Mouse (Mus musculus) limb, embryonic 13.5 days (tissue): Measurements from ENCODE around the gene Zfp280b. TPM values are rescaled to one million over a fixed set of nuclear protein-coding genes. Genes with fewer than 3 reads are reported as not detected.
"Not testable (repeated sequence)": the region's sequence is repeated elsewhere in the genome, so short reads cannot be mapped to it uniquely, and the experiment has no call there.

Experiments
- ATAC-seq: fragments of 200-750 bp; cut with Nextera tagmentation; 2 replicates; pipeline ENCODE4 v1.8.0; 2017; ENCODE audit warnings: low read depth, moderate number of reproducible peaks, moderate TSS enrichment; ENCODE audit not compliant: low FRiP score
- H3K27ac ChIP-seq: fragments of 300-500 bp; sonication (generic); 2 replicates; pipeline ENCODE4 v1.5.1; 2015; ENCODE audit warnings: inconsistent platforms, mild to moderate bottlenecking, moderate library complexity
- H3K27me3 ChIP-seq: fragments of 300-500 bp; sonication (generic); 2 replicates; pipeline ENCODE4 v1.6.1; 2015; ENCODE audit warnings: mild to moderate bottlenecking, inconsistent platforms
- H3K36me3 ChIP-seq: fragments of 300-500 bp; sonication (generic); 2 replicates; pipeline ENCODE4 v1.6.1; 2015; ENCODE audit warnings: inconsistent platforms, mild to moderate bottlenecking, moderate library complexity
- H3K4me1 ChIP-seq: fragments of 300-500 bp; sonication (generic); 2 replicates; pipeline ENCODE4 v1.6.1; 2015; ENCODE audit warnings: inconsistent platforms
- H3K4me2 ChIP-seq: fragments of 300-500 bp; sonication (generic); replicated peaks from 2 replicates; pipeline ENCODE4 v1.6.1; 2015; ENCODE audit warnings: inconsistent platforms, mild to moderate bottlenecking, moderate library complexity
- H3K4me3 ChIP-seq: fragments of 300-500 bp; sonication (generic); 2 replicates; pipeline ENCODE4 v1.5.1; 2015; ENCODE audit warnings: moderate library complexity, mild to moderate bottlenecking, inconsistent platforms
- H3K9ac ChIP-seq: fragments of 300-500 bp; sonication (generic); 2 replicates; pipeline ENCODE4 v1.6.1; 2015; ENCODE audit warnings: mild to moderate bottlenecking, inconsistent platforms
- H3K9me3 ChIP-seq: fragments of 300-500 bp; sonication (generic); 2 replicates; pipeline ENCODE4 v1.6.1; 2016; ENCODE audit warnings: inconsistent platforms
- WGBS: fragments of 180-500 bp; shearing (Covaris S2); methylation state at CpG from one replicate; pipeline ENCODE4 v1.1.7; 2015; 5-methylcytosine and 5-hydroxymethylcytosine counted together
- microRNA-seq: library from miRNA; unstranded; fragments of <30 nt; microRNA quantifications from one replicate; pipeline ENCODE4, GENCODE M21; 2016
- polyA plus RNA-seq: library from polyadenylated mRNA; unstranded; fragments of >200 nt; fragmentation: Nextera tagmentation; extraction: Ambion mirVana; gene quantifications from 2 replicates; pipeline ENCODE4 v1.2.1, GENCODE M21; 2015

The Zfp280b gene
- polyA plus RNA-seq, 1 experiment from 2014 or later, result 22.5 TPM

- not testable (repeated sequence) for ATAC-seq, H3K27me3 ChIP-seq
Observed at GRCm38 (mm10) chr10:76077008-76077407, 44.6 kb downstream of the Zfp280b start.

More at GRCm38 (mm10) chr10:76077008-76077407, 44.6 kb downstream of the Zfp280b start:
- H3K36me3 ChIP-seq, H3K27ac ChIP-seq, H3K9me3 ChIP-seq, H3K4me1 ChIP-seq, H3K9ac ChIP-seq, H3K4me2 ChIP-seq, H3K4me3 ChIP-seq: not testable (repeated sequence)
- 85% methylated on average over 2 of the region's 2 CpGs for WGBS

Small RNA genes lying within 50 kb of the gene (microRNA-seq; reads per million reads assigned to microRNA genes)
- not detected for gene Mir6409

Other genes starting within 250 kb of the Zfp280b start
- 14.9 and 16.3 TPM in 2 replicates for gene Gstt1, start 234.1 kb upstream of the Zfp280b start, polyA plus RNA-seq
- gene Gstt4, start 210.1 kb upstream of the Zfp280b start, polyA plus RNA-seq, result not detected in 2 replicates
- gene Gstt2, start 195.2 kb upstream of the Zfp280b start, polyA plus RNA-seq, result 12.7 and 13.8 TPM in 2 replicates
- gene Mif, start 172.4 kb upstream of the Zfp280b start, polyA plus RNA-seq, result 1,677 and 1,740 TPM in 2 replicates
- 3.4 and 3.7 TPM in 2 replicates for gene Derl3, start 139.2 kb upstream of the Zfp280b start, polyA plus RNA-seq
- 247 and 248 TPM in 2 replicates for gene Smarcb1, start 111.0 kb upstream of the Zfp280b start, polyA plus RNA-seq
- 9.8 and 11.5 TPM in 2 replicates for gene Chchd10, start 99.5 kb upstream of the Zfp280b start, polyA plus RNA-seq
- 194 and 198 TPM in 2 replicates for gene Mmp11, start 96.2 kb upstream of the Zfp280b start, polyA plus RNA-seq
- 0.15 TPM in 1 of 2 replicates, not detected in the other for gene Gm867, start 92.0 kb upstream of the Zfp280b start, polyA plus RNA-seq
- 0.33 and 0.66 TPM in 2 replicates for gene Vpreb3, start 89.6 kb upstream of the Zfp280b start, polyA plus RNA-seq
- gene Gm5134, start 78.1 kb upstream of the Zfp280b start, polyA plus RNA-seq, result 0.11 TPM in 1 of 2 replicates, not detected in the other
- gene Slc5a4b, start 78.3 kb downstream of the Zfp280b start, polyA plus RNA-seq, result not detected in 2 replicates
- gene Slc5a4a, start 114.8 kb downstream of the Zfp280b start, polyA plus RNA-seq, result not detected in 2 replicates
- 59.6 and 60.0 TPM in 2 replicates for gene Prmt2, start 205.2 kb downstream of the Zfp280b start, polyA plus RNA-seq
- 5.8 and 5.9 TPM in 2 replicates for gene S100b, start 221.2 kb downstream of the Zfp280b start, polyA plus RNA-seq